Mouse (Mus musculus): ENCODE data around the gene St7.
A peak's percentile ranks its signal among the peaks of the same experiment; 100 is the strongest.

St7 gene

DNA sequence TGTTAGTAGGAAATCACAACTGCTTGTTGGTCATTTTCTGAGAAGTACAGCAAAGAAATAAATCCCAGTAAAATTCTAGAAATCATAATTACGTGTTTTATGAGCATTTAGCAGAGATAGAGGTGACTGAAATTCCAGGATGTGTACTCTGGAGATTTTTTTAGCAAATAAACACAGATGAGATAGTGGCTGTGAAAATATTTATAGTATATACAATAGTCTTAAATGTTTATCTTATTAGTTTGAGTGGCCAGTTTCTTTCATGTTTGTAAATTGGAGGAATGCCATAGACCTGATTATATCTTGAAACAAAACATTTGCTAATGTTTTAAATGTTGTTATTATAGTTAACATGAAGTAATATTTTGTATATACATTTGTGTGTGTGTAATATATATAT is 205.8 kb downstream of the St7 start:
- DNase-seq (ENCODE audit: low spot score), result no peak

DNA sequence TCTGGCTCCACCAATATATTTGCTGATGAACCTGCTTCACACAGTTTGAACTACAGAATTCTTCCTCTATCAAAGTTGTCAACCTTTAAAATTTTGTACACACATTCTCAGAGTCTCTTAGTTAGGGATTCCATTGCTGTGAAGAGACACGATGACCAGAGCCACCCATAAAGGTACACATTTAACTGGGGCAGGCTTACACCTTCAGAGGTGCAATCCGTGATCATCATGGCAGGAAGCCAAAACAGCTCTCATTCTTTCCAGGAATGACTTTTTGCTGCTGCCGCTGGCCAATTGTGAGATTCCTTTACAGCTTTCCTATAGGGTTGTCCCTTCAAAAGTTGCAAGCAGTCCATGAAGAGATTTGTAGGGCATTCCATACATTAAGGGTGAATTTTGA is 210.6 kb downstream of the St7 start:
- DNase-seq (ENCODE audit: low spot score), result no peak

DNA sequence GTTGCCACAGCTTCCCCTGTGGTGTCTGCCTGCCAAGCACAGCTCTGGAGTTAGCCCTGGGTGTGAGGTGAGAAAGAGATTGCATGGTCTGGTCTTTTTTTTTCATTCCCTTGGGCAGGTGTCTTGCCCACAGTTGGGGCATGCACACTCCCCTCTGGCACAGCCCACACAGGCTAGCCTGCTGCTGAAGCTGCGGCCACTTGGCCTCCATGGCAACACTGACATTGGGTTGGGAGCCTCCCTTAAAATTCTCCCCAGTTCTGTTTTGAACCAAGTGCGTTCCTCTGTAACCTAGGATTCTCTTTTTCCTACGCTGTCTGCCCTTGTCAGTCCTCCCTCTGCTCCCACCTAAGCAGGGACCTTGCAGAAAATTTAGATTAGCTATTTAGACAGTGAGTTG is 213.0 kb downstream of the St7 start:
- no peak for DNase-seq (ENCODE audit: low spot score)

DNA sequence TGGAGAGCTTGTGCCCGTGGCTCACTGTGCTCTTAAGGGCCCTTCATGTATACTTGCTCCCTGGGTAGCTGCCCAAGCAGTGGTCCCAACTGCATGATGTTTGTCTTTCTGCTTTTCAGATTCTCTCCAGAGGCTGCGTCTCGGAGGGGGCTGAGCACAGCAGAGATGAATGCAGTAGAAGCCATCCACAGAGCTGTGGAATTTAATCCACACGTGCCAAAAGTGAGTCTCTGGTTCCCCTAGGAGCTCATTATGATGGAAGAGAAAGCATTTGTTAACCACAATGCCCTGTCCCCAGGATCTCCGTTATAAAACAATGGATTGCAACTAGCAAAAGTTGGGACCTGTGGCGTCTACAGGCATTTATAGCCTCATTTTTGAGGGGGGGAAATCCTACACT is 213.6 kb downstream of the St7 start:
- no peak for DNase-seq (ENCODE audit: low spot score)

DNA sequence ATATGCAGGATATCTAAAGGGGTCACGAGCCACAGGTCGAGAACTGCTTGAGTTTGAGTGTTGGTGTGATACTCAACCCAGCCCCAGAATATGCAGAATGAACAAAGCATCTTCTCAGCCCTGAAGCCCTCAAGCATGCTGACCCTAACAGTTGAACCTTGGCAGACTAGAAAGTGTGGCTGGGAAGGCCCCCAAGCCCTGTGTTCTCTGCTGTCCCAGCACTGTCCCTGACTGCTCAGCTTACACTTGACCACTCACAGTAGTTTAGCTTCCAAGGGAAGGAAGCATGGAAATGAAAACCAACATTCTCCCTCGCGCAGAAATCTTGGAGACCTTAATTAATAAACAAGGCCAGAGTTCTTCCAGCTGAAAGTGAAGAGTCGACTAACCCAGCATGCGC is 219.6 kb downstream of the St7 start:
- DNase-seq (ENCODE audit: low spot score), result no peak

DNA sequence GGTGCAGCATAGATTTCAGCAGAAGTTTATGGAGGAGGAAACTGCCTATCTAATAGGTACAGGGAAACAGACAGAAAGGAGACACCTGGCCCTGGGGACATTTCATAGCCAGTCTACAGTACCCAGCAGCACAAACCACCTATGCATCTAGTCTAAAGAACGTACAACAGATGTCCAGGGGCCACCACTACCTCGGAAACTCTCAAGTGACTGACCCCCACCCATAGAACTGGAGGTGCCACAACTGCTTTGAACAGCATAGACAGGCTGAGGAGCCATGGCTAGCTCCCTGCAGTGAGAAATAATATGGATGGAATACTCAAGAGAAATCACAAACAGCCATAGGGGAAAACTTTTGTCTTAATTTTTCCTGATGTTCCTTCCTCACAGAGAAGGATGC is 220.1 kb downstream of the St7 start:
- DNase-seq (ENCODE audit: low spot score), result no peak

DNA sequence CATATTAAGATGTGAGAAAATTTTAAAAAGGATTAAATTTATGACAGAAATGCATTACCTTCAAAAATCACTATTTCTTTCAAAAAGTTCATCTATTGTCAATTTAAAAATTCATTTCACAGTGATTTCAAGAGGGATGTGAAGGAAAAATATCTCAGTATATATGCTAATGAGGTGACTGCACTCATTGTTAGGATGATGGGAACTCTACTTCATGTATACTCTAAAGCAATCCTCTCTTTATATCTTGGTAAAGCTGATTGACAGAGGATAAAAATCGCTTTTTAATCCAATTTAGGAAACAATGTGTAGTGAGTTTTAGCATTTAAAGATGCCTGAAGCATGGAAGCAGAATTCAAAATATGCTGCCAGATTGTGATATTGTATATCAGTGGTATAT is 220.6 kb downstream of the St7 start:
- DNase-seq (ENCODE audit: low spot score), result no peak

DNA sequence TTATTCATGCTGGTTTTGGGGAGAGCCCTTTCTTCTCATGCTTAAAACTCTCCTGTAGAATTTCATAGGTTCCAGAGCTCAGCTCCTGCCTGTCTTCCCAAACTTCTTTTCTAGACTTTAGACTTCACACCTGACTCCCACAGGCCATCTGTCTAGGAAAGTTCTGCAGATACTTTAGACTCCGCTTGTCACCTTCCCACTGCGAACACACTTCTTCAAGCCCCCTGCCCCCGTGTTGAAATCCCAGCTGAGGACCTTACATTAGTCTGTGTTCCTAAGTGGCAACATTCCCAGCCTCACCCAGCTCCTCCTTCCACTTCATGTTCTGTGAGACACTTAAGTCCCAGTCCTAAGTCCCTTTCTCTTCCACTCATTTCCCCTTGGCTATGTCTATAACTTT is 221.6 kb downstream of the St7 start:
- no peak for DNase-seq (ENCODE audit: low spot score)

DNA sequence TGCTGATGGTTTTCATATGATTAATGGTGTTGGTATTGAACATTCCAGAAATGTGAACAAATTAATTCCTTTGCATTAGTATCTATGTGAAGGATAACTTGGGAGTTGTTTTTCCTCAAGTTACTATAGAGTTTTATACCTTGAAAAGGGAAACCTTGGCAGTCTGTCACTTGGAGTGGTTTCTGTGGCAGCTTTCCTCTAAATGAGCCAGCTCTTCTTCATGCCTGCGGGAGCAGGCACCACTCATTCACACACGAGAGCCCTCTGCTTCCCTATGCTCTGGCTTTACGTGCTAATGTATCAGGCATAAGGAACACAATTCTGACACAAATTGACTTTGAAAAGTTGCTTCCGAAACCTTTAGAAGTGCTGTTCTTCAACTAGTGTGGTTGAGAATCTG is 224.5 kb downstream of the St7 start:
- DNase-seq (ENCODE audit: low spot score), result no peak

DNA sequence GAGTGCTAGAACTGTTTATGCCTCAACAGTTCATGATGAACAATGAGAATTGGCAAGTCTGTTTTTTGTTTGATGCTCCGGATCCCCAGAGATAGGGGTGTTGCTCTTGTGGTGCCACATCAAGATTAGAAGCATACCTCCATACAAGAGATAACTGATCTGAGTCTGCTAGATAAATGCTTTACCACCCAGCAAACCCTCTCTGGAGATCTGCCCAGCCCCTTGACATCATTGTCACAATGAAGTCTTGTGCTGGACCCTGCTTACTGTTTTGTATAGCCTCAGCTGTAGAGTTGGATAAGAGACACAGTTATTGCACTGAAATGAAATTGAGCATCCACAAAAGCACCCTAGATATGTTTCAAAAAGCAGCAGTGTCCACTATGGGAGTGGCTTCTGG is 229.4 kb downstream of the St7 start:
- no peak for DNase-seq (ENCODE audit: low spot score)

DNA sequence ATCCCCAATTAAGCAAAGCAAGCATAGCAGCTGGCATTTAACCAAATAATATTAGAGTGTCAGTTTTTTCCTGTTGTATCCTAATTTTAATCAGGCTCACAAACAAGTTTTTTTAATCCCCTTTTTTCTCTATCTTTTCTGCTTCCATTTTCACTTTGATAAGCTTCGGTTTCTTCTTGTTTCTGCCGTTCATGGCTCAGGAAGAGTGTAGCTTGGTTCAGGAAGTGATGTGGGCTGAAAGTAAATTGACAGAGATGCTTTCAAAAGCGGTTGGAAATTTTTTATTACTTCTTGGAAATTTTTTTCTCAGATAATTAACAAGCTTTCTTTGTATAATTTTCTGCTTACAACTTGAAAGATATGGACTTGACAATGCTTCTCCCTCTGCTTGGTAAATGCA is 230.2 kb downstream of the St7 start:
- no peak for DNase-seq (ENCODE audit: low spot score)

DNA sequence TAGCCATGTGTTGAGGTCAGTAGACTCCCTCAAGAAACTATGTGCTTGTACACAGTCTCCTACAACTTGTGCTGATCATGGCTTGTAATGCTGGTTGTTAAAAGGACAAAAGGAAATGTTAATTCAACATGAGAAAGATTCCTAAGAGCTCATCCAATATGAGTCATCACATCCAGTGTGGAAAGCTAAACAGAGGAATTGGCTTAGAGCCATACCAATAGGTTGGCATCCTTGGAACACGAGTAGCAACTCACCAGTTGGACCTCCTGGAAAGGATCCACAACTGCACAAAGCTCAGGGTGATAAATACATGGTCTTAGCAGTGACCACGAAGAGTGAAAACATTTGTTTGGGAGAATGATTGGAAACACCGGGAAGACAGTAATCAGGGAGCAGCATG is 230.6 kb downstream of the St7 start:
- peak; percentile 8 for DNase-seq (ENCODE audit: low spot score)

DNA sequence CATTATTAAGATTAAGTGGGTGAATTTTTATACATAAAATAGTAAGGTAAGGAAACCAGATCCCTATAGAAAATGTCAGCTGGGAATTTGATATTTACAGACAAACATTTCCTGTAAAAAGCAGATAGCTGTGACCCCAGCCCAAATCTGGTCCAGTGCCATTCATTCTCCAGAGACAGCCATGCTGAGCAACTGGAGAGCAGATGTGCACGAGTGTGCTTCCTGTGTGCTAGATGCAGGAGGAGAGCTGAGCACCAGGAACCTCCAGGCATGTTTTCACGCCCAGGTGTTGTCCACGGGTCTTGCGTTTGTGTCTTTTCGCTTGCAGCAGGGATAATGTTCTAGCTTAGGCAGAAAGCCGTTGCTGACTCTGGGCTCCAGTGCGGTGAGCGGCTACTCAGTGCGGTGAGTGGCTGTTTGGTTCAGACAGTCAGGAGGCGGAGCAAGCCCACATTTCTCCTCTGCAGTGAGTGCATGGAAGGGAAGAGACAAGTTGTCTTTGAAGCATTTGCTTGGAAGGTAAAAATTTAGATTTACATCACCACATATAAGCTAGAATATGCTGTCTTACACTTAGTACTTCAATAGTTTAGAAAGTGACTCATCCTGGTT is 231.3 kb downstream of the St7 start:
- no peak for DNase-seq (ENCODE audit: low spot score)

DNA sequence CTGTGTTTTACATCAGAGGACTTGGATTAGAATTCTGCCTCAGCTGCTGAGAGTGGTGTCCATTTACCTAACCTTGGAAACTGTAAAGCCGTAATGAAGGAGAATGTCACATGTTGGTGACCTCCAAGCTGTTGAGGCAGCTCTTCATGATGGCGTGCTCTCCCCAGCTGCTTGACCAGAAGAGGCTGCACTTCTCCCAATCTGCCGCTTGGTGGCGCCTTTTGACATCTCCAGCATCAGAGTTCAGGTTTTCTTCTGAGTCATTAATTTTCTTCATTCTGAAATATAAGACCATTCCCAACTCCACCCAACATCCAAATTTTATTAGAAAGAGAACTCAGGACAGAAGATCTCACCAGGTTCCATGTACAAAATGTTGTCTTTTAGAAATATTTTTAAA is 232.5 kb downstream of the St7 start:
- peak; percentile 26 for DNase-seq (ENCODE audit: low spot score)

DNA sequence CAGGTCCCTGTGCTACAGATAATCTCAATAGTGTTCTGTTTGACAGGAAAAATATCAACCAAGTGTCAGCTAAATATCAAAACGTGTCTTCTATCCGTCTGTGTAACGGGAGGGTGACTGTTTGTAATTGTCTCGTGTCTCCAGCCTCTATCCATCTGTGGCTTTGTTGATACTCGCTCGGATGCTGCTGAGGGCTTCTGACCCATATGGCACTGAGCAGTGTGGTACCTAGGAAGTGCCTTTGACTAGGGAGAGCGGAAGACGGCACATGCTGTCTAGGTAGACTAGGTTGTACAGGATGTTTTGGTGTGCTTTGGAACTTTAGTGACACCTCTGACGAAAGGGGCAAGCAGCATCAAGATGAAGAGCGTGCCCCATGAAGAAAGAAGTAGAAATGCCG is 235.0 kb downstream of the St7 start:
- DNase-seq (ENCODE audit: low spot score), result no peak

DNA sequence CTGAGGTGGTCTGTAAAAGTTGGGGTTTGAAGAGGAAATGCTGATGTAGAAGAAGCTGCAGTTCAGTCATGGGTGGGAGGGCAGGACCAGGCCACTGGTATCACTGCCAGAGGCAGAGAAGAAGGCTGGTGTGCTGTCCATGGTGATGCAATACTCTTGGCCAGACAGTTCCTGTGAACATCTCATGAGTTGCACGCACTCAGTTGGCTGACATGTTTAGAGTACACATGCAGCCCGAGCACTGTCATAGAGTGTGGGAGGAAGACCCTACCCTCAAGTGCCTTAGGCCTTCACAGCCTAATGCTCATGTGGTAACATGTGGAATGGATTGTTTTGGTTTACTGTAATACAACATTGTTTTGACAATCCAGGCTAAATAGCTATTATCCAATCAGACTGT is 238.5 kb downstream of the St7 start:
- no peak for DNase-seq (ENCODE audit: low spot score)

DNA sequence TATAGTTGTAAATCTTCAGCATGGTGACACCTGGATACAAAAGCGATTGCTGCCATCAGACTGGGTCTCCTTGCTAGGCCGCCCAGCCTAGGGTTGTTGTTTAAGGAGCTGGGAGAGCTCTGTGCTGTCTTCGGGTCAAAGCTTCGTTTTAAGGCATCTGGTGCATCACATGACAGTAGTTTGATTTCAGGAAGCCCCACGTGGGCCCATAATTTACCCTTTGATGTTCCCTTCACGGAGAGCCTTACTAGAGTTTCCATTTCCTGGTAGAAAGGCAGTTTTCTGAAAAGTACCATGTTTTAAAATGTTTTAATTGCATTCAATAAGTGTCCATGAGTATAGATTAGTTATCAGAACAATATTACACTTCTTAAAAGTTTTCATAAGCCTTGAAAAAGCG is 239.1 kb downstream of the St7 start:
- no peak for DNase-seq (ENCODE audit: low spot score)

DNA sequence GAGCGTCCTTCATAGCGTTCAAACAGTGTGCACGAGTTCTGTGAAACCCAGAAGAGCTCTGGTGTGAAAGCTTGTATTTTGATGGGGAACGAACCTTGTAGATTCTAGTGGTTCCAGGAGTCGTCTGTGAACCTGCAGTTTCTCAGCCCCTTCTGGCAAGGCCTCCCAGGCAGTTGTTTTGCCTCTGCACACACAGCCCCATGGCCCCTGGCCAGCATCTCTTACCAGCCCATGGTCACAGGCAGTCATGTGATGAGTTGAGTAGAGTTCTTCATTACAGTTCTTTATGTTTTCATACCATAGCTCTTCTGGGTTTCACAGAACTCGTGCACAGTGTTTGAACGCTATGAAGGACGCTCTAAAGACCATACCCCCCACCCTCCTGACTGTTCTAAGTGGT is 240.1 kb downstream of the St7 start:
- no peak for DNase-seq (ENCODE audit: low spot score)

DNA sequence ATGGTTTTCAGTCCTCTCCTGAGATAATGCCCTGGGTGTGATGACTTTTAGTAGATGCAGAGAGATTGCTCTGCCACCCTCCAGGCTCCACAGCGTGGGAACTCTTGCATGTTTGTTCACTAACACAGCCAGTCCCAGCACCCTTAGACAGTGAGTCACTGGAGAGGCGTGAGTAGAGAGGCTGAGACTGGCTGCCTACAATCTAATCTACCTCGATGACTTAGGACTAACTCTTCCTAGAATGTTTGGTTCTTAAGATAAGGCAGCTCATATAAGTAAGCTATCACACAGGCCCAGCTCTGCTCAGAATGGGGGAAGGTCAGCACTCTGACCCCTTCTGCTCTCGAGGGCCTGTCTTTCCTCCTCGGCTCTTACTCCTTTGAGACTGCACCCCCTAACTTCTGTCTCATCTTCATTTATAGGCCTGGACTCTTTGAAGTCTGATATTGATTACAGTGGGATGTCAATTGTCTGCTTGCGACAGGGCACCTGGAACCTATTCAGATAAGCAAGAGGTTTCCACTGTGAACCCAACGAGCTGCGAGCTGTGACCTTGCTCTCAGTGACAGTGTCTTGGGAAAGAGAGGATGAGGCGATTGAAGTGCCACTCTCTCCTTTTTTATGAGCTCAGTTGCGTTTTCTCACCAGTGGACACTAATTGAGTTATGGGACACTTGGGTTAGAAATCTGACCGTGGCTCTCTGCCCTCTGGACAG is 246.1 kb downstream of the St7 start:
- DNase-seq (ENCODE audit: low spot score), result no peak

DNA sequence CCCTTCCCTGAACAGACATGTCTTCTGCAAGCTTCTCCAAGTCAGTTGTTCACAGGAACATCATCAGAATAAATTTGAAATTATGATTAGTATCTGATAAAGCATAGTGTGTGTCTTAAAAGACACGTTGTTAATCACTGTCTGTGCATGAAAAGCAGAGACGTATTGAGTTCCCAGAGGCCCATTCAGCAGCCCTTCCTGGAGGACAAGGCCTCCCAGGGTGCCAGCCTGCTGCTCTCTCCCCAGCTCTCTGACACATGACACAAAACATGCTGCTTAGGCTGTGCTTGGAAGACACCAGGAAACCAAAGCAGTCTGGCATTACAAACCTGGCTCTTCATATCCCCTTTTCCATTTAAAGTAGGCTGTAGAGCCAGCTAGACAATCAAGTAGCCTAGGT is 249.2 kb downstream of the St7 start:
- DNase-seq (ENCODE audit: low spot score), result no peak

DNA sequence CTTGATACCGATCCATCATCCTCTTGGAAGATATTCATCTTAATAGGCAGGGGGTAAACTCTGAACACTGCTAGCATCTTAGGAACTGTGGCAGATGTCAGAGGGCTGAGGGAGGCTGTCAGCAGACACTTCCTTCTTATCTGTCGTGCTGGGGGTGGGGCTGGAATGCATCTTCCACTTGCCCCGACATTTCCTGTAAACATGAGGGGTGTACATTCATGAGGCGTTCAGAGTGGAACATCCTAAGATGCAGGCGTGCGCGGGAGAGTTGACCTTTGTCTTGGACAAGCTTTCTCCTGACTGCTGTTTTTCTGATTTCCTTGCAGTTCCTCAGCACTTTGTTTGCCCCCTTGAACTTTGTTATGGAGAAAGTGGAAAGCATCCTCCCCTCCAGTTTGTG is 249.6 kb downstream of the St7 start:
- DNase-seq (ENCODE audit: low spot score), result no peak

DNA sequence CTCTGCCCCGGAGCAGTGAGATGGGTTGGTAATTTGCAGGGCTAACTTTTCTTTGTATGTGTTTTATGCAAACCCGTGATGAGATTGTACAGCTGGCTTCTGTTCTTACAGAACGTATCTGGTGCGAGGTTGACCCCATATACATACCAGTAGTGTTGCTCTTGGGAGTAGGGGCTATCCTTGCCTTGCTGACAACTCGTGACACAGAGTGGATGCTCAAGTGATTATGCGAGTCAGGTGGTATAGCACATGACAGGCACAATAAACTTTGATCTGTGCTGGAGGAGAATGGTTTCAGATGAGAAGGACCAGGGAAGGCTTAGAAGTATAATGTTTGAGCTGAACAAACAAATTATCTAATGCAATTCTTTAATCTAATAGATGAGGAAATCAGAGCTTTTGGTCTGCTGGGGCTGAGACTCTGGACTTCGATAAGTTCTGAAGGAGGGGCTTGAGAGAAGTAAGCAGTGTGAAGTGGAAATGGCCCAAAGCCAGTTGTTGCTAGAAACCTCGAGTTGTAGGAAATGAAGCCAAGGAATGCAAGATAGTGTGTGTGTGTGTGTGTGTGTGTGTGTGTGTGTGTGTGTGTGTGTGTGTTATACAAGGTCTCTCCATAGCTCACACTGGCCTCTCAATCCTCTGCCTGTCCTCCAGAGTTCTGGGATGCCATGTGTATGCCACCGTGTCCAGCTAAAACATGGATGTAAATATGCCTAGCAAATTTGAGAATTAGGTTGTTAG is 251.3 kb downstream of the St7 start:
- peak; percentile 47 for DNase-seq (ENCODE audit: low spot score)

DNA sequence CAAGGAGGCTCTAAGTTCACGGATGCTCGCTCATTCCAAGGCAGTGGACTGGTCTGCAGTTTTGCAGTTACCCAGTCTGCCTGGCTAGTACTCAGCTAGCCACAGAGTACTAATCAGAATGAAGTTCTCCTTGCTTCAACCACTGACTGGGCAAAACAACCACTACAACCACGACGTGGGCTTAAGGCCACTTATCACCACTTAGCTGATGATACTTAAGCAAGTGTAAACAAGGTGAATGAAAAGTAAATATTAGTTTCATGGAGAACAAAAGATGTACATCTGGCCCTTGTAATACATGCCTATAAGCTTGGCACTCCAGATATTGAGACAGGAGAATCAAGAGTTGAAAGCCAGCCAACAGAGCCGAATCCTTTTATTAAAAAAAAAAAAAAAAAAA is 253.7 kb downstream of the St7 start:
- peak; percentile 22 for DNase-seq (ENCODE audit: low spot score)
